Mouse (Mus musculus) midbrain, embryonic 14.5 days (tissue): ENCODE data around the gene Taf3. TPM values are rescaled to one million over a fixed set of nuclear protein-coding genes. Genes with fewer than 3 reads are reported as not detected.
A peak's percentile ranks its signal among the peaks of the same experiment; 100 is the strongest.

Experiments
- ATAC-seq: fragments of 200-750 bp; cut with Nextera tagmentation; 2 replicates; pipeline ENCODE4 v1.8.0; 2017; ENCODE audit warnings: moderate number of reproducible peaks, moderate library complexity; ENCODE audit not compliant: low FRiP score, low TSS enrichment
- DNase-seq: peaks from one replicate; pipeline ENCODE4 v3.0.0-alpha.2; 2015
- H3K27ac ChIP-seq: fragments of 300-500 bp; sonication (generic); replicated peaks from 2 replicates; pipeline ENCODE4 v1.5.1; 2014; ENCODE audit warnings: mild to moderate bottlenecking, low read depth, low read length, moderate library complexity
- H3K27me3 ChIP-seq: fragments of 300-500 bp; sonication (generic); 2 replicates; pipeline ENCODE4 v1.6.1; 2014; ENCODE audit warnings: low read length, control low read depth, mixed read lengths; ENCODE audit not compliant: control insufficient read depth, insufficient read depth
- H3K36me3 ChIP-seq: fragments of 300-500 bp; sonication (generic); 2 replicates; pipeline ENCODE4 v1.6.1; 2014; ENCODE audit warnings: low read length, control low read depth; ENCODE audit not compliant: control insufficient read depth, insufficient read depth
- H3K4me1 ChIP-seq: fragments of 300-500 bp; sonication (generic); 2 replicates; pipeline ENCODE4 v1.6.1; 2014; ENCODE audit warnings: mild to moderate bottlenecking, antibody characterized with exemption, low read length, control low read depth; ENCODE audit not compliant: control insufficient read depth, insufficient read depth
- H3K4me2 ChIP-seq: fragments of 300-500 bp; sonication (generic); 2 replicates; pipeline ENCODE4 v1.6.1; 2014; ENCODE audit warnings: mild to moderate bottlenecking, low read length, moderate library complexity
- H3K4me3 ChIP-seq: fragments of 300-500 bp; sonication (generic); replicated peaks from 2 replicates; pipeline ENCODE4 v1.5.1; 2014; ENCODE audit warnings: low read depth, low read length
- H3K9ac ChIP-seq: fragments of 300-500 bp; sonication (generic); replicated peaks from 2 replicates; pipeline ENCODE4 v1.6.1; 2014; ENCODE audit warnings: mild to moderate bottlenecking, low read length, moderate library complexity
- H3K9me3 ChIP-seq: fragments of 300-500 bp; sonication (generic); 2 replicates; pipeline ENCODE4 v1.6.1; 2016; ENCODE audit warnings: low read length, control low read depth, mixed read lengths; ENCODE audit not compliant: control insufficient read depth
- WGBS: fragments of 180-500 bp; shearing (Covaris S2); extraction: QIAGEN DNeasy Blood & Tissue Kit; methylation state at CpG from one replicate; pipeline ENCODE4 v1.1.7; 2014; 5-methylcytosine and 5-hydroxymethylcytosine counted together
- polyA plus RNA-seq: library from polyadenylated mRNA; unstranded; fragments of >200 nt; fragmentation: Nextera tagmentation; extraction: Ambion mirVana; gene quantifications from 2 replicates; pipeline ENCODE4 v1.2.1, GENCODE M21; 2014

The Taf3 gene
- polyA plus RNA-seq, 1 experiment from 2014 or later = 16.4 TPM

DNA sequence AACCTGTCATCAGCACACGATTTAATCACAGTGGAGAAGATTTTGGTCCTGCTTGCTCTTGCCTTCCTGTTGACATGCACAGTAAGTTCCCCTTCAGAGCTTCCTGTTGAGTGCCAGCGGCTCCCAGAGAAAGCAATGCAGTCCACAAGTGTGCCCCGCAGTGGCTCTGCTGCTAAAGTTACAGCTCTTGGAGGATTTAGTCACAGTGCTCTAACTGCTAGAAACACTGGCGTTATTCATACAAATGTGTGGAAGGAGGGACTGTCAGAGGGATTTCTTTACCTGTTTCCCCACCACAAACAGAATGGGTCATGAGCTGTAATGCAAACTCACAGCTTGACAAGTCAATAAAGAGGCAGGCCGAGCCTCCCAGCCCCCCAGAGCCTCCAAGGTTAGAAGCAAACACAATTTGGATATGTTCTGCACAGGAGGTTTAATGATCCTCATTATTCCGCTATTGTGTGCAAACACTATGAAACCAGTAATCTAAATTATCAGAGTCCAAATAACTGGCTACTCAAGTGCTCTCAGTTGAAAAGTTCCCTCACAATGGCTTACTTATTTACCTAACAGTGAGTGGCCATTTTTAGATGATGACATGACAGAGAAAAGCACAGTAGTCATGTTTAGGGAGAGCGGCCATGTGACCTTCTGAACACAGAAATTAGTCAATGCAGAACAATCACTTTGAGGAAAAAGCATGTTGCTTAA is 122.0 kb downstream of the Taf3 start:
- Histone ChIP-seq H3K9me3 (no peaks in the 10 kb centered on the region), H3K27ac (no peak overlapping the region), H3K4me3 (no peak overlapping the region), H3K4me1 (no peaks in the 10 kb centered on the region), H3K36me3 (no peaks in the 10 kb centered on the region), H3K27me3 (no peaks in the 10 kb centered on the region), H3K9ac (no peak overlapping the region), H3K4me2 (no peak overlapping the region)
- WGBS = 49% methylated on average over 7 of the region's 7 CpGs
- no peak for ATAC-seq
- DNase-seq = peak; percentile 18

DNA sequence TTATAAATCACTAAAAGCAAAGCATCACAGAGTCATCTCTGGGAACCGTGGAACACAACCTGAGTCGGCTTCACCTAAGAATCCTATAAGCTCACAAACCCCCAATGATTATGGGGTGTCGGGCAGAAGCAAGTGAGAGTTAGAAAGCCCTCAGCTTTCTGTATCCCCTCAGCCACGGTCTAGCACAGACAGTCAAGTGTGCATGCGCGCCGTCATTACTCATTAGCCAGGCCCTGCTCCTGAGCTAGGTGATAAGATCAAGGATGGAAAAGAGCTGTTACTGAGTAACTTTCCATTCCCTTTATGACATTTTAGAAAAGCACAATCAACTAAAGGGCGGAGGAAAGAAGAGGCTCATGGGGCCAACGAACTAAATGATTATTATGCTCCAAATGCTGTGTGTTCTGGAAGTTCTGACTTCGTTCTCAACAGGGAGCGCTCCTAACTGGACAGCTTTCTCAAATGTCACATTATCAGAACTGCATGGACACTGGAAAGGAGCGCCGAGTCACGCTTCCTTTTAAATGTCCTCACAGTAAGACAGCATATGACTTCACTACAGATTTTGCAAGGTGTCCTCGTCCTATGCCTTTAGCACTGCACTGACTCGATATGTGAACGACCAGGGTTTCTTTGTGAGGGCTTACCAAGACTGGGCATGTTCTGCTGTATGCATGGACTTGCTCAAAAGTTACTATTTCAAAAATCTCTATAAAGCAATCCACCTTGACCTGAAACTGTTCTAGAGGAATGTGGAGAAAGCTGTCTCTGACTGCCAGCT is 129.5 kb downstream of the Taf3 start:
- DNase-seq (no peak), ATAC-seq (no peak)
- no peaks in the 10 kb centered on the region for H3K9me3 ChIP-seq
- H3K27me3 ChIP-seq = no peaks in the 10 kb centered on the region
- H3K4me2 ChIP-seq = no peak overlapping the region
- WGBS = 93% methylated on average over 17 of the region's 17 CpGs
- no peaks in the 10 kb centered on the region for H3K4me1 ChIP-seq
- H3K4me3 ChIP-seq = no peak overlapping the region
- H3K36me3 ChIP-seq = peaks cover 15% of the 10 kb centered on the region
- no peak overlapping the region for H3K9ac ChIP-seq
- H3K27ac ChIP-seq = no peak overlapping the region

DNA sequence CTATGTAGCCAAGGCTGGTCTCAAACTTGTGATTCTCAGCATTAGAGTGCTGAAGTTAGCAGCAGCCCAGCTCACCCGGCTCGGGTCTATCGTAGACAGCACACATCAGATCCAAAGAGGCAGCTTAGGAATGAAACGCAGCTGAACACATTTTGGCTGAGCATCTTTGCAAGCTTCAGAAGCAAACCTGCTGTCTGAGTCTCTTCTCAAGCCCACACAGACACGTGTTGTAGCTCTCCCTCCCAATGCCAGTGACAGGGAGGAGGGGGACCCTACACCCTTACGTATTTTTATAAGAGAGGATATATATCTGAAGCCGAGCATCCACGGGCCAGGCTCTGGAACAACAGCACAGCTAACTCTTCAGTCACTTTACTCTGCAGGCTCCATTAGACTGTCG is 130.8 kb downstream of the Taf3 start:
- Histone ChIP-seq H3K9ac (no peak overlapping the region), H3K27me3 (no peaks in the 10 kb centered on the region), H3K27ac (no peak overlapping the region), H3K4me1 (no peaks in the 10 kb centered on the region), H3K4me2 (no peak overlapping the region), H3K36me3 (peaks cover 15% of the 10 kb centered on the region), H3K9me3 (no peaks in the 10 kb centered on the region), H3K4me3 (no peak overlapping the region)
- 91% methylated on average over 9 of the region's 9 CpGs for WGBS
- ATAC-seq = no peak
- DNase-seq = no peak

DNA sequence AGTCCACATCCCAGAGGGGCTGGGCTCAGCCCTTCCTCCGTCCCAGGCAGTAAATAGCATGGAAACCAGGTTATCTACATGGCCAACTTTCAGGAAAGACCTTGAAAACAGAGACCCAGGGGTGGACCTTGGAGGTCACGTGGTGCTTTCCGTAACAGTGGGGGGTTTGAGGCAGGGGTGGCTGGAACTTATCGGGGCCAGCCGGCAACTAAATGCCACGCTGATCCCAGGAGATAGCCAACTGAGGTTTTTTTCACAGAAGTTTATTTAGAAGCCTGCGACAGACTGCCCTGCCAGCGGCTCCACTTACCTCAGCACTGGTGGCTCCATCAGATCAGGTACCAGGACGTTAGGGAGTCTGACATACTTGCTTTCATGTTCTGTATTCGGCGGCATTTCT is 142.4 kb downstream of the Taf3 start:
- WGBS = 12% methylated on average over 11 of the region's 11 CpGs
- no peak overlapping the region for H3K4me2 ChIP-seq
- DNase-seq = no peak
- no peaks in the 10 kb centered on the region for H3K27me3 ChIP-seq
- no peaks in the 10 kb centered on the region for H3K9me3 ChIP-seq
- H3K27ac ChIP-seq = no peak overlapping the region
- no peaks in the 10 kb centered on the region for H3K4me1 ChIP-seq
- no peak overlapping the region for H3K4me3 ChIP-seq
- H3K36me3 ChIP-seq = no peaks in the 10 kb centered on the region
- H3K9ac ChIP-seq = no peak overlapping the region
- ATAC-seq = no peak

GRCm38 (mm10) chr2:9903854-9904560 is 144.4 kb downstream of the Taf3 start:
- H3K27ac ChIP-seq = no peak overlapping the region
- no peaks in the 10 kb centered on the region for H3K36me3 ChIP-seq
- H3K27me3 ChIP-seq = peaks cover 2% of the 10 kb centered on the region; the same call in 1 of the 2 replicates
- ATAC-seq (no peak), DNase-seq (no peak)
- no peak overlapping the region for H3K4me3 ChIP-seq
- H3K4me1 ChIP-seq = no peaks in the 10 kb centered on the region
- no peak overlapping the region for H3K4me2 ChIP-seq
- H3K9ac ChIP-seq = no peak overlapping the region
- 75% methylated on average over 14 of the region's 14 CpGs for WGBS
- no peaks in the 10 kb centered on the region for H3K9me3 ChIP-seq

DNA sequence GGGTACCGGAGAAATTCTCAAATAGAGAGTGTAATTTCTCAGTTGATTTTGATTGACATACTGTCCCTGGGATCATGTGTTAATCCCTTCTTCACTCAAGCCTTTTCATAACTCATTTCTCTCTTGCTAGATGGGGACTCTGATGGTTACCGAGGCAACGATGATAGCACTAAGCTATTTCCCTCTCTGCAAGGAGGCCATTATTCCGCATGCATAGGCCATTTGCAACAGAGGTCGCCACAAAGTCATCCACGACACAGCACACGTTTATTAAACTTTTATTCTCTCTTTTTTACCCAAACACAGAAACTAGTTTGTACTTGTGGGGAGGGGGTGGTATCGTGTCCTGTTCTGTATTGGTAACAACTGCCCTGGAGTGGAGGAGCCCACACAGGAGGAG is 150.6 kb downstream of the Taf3 start:
- DNase-seq (peak; percentile 75), ATAC-seq (no peak; the same call in 1 of the 2 replicates)
- WGBS = 1% methylated on average over 8 of the region's 8 CpGs
- H3K9ac ChIP-seq = no peak overlapping the region
- no peak overlapping the region for H3K4me3 ChIP-seq
- H3K4me2 ChIP-seq = no peak overlapping the region
- peaks cover 16% of the 10 kb centered on the region for H3K4me1 ChIP-seq
- H3K9me3 ChIP-seq = no peaks in the 10 kb centered on the region
- no peaks in the 10 kb centered on the region for H3K36me3 ChIP-seq
- peak overlapping the region; percentile 38; the same call in 1 of the 2 replicates for H3K27ac ChIP-seq
- H3K27me3 ChIP-seq = peaks cover 49% of the 10 kb centered on the region

DNA sequence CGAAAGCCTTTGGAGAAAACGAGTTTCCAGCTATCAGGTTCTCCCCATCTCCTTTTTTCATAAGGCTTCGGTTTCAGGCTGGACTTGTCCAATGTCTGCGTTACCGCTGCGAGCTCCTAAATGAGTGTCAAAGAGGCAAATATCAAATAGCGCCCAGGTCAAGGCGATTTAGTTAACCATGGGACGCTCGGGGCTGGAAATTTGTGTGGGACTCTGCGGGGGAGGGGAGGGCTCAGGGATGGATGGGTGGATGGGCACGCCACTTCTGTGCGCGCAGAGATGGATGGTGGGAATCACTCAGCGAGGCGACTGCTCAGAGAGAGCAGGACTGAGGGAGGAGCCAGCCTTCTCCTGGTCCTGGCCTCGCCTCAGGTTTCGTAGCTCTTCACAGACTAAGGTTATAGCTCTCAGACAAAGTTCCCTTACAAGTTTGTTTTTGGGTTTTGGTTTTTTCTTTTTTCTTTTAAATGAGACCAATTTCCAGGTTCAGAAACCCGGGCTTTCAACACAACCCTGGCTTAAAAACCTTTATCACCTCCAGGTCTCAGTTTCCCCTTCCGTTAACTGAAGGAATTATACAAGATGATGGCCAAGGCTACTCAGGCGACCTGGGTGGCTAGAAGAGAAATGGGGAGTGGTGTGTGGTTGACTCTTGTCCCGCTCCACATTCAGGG is 152.2 kb downstream of the Taf3 start:
- Histone ChIP-seq H3K27me3 (peaks cover 50% of the 10 kb centered on the region), H3K9me3 (no peaks in the 10 kb centered on the region), H3K4me3 (peak overlapping the region; percentile 13; the same call in 1 of the 2 replicates), H3K9ac (0 out of 2 replicates have a peak overlapping the region, but pooled peaks have one; percentile 0), H3K36me3 (no peaks in the 10 kb centered on the region), H3K4me1 (peaks cover 16% of the 10 kb centered on the region), H3K27ac (peak overlapping the region; percentile 61), H3K4me2 (peak overlapping the region; percentile 35)
- ATAC-seq (no peak), DNase-seq (peak; percentile 50)
- WGBS = 1% methylated on average over 22 of the region's 22 CpGs

DNA sequence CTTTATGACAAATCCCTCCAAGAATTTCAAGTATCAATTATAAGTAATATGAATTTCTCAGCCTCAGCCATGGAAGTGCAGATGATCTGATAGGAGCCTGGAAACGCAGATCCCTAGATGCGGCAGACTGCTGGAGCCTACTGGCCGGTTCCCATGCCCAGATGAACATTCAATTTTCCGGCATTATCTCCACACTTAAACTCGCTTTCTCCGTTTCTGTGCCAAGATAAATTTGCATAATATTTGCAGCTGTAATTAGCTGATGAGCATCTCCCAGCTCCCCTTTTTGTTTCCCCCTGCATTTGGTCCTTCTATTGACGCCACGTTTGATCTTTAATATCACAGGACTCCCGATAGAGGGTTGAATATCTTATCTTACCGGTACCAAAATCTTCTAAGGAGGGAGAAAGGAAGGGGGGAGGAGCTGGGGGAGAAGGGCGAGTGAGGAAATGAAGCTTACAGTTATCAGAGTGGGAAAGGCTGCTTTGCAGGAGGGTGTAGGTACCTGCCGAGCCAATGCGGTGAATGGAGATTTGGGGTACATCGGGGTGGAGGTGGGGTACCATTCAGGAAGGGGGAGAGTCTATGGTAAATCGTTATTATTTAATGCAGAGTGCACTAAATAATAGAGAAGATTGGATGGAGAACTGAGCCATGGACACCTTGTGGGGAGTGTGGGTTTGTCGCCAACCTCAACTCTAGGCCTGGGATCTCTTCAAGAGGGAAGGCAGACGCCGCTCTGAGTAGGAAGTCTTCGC is 153.4 kb downstream of the Taf3 start:
- no peak overlapping the region for H3K9ac ChIP-seq
- H3K4me3 ChIP-seq = no peak overlapping the region
- no peaks in the 10 kb centered on the region for H3K9me3 ChIP-seq
- H3K27me3 ChIP-seq = peaks cover 60% of the 10 kb centered on the region
- peak overlapping the region; percentile 61 for H3K27ac ChIP-seq
- peak overlapping the region; percentile 35 for H3K4me2 ChIP-seq
- H3K36me3 ChIP-seq = no peaks in the 10 kb centered on the region
- WGBS = under 1% methylated on average over 19 of the region's 19 CpGs
- H3K4me1 ChIP-seq = peaks cover 16% of the 10 kb centered on the region
- ATAC-seq = no peak; the same call in 1 of the 2 replicates
- peak; percentile 43 for DNase-seq
